Mouse (Mus musculus) heart, embryonic 14.5 days (tissue): Measurements from ENCODE around the gene Dhrs1. TPM values are rescaled to one million over a fixed set of nuclear protein-coding genes. Genes with fewer than 3 reads are reported as not detected.
A peak's percentile ranks its signal among the peaks of the same experiment; 100 is the strongest.

ENCODE experiments used
- ATAC-seq: fragments of 200-750 bp; cut with Nextera tagmentation; 2 replicates; pipeline ENCODE4 v1.8.0; 2017; ENCODE audit warnings: low read depth, moderate TSS enrichment; ENCODE audit not compliant: insufficient number of reproducible peaks, insufficient read depth, low FRiP score
- H3K27ac ChIP-seq, 2 experiments: fragments of 200-500 bp in 1 of 2; fragments of 300-500 bp in 1 of 2; sonication (generic) in 1 of 2; replicated peaks in 1 of 2; 2 replicates each; pipeline ENCODE4 v1.5.1; 2012 to 2014; ENCODE audit warnings: low read depth in 2 of 2, low read length in 2 of 2, control low read depth in 1 of 2, mild to moderate bottlenecking in 1 of 2, mixed read lengths in 1 of 2; ENCODE audit not compliant: control insufficient read depth in 1 of 2, insufficient read depth in 1 of 2
- H3K27me3 ChIP-seq: fragments of 300-500 bp; sonication (generic); 2 replicates; pipeline ENCODE4 v1.6.1; 2014; ENCODE audit warnings: mild to moderate bottlenecking, low read length, control low read depth; ENCODE audit not compliant: control insufficient read depth, insufficient read depth
- H3K36me3 ChIP-seq: fragments of 300-500 bp; sonication (generic); 2 replicates; pipeline ENCODE4 v1.6.1; 2014; ENCODE audit warnings: mild to moderate bottlenecking, control low read depth, low read length, mixed read lengths; ENCODE audit not compliant: control insufficient read depth, insufficient read depth
- H3K4me1 ChIP-seq, 2 experiments: fragments of 200-500 bp in 1 of 2; fragments of 300-500 bp in 1 of 2; sonication (generic) in 1 of 2; 2 replicates each; pipeline ENCODE4 v1.6.1; 2012 to 2014; ENCODE audit warnings: low read length in 2 of 2, control low read depth in 1 of 2, mixed read lengths in 1 of 2; ENCODE audit not compliant: control insufficient read depth in 2 of 2, insufficient read depth in 2 of 2
- H3K4me2 ChIP-seq: fragments of 300-500 bp; sonication (generic); 2 replicates; pipeline ENCODE4 v1.6.1; 2014; ENCODE audit warnings: mild to moderate bottlenecking, low read length
- H3K4me3 ChIP-seq, 2 experiments: fragments of 200-500 bp in 1 of 2; fragments of 300-500 bp in 1 of 2; sonication (generic) in 1 of 2; 2 replicates each; pipeline ENCODE4 v1.5.1; 2012 to 2014; ENCODE audit warnings: low read length in 2 of 2, mild to moderate bottlenecking in 2 of 2, control low read depth in 1 of 2, low read depth in 1 of 2, moderate library complexity in 1 of 2; ENCODE audit not compliant: control insufficient read depth in 1 of 2, insufficient read depth in 1 of 2
- H3K9ac ChIP-seq: fragments of 300-500 bp; sonication (generic); 2 replicates; pipeline ENCODE4 v1.6.1; 2014; ENCODE audit warnings: mild to moderate bottlenecking, low read length
- H3K9me3 ChIP-seq: fragments of 300-500 bp; sonication (generic); 2 replicates; pipeline ENCODE4 v1.6.1; 2016; ENCODE audit warnings: low read length, control low read depth; ENCODE audit not compliant: control insufficient read depth
- WGBS: fragments of 180-500 bp; shearing (Covaris S2); extraction: QIAGEN DNeasy Blood & Tissue Kit; methylation state at CpG from one replicate; pipeline ENCODE4 v1.1.7; 2014; 5-methylcytosine and 5-hydroxymethylcytosine counted together
- polyA plus RNA-seq: library from polyadenylated mRNA; unstranded; fragments of >200 nt; fragmentation: Nextera tagmentation; extraction: Ambion mirVana; gene quantifications from 2 replicates; pipeline ENCODE4 v1.2.1, GENCODE M21; 2014

Gene Dhrs1
- polyA plus RNA-seq, 1 experiment from 2014 or later = 70.6 TPM

GRCm38 (mm10) chr14:55727889-55728685, 17.4 kb downstream of the Dhrs1 start:
- Histone ChIP-seq H3K9me3 (no peaks in the 10 kb centered on the region), H3K27ac (no peak overlapping the region), H3K4me1 (no peaks in the 10 kb centered on the region), H3K9ac (no peak overlapping the region), H3K27me3 (peaks cover 4% of the 10 kb centered on the region; the same call in 1 of the 2 replicates), H3K36me3 (no peaks in the 10 kb centered on the region), H3K4me3 (no peak overlapping the region), H3K4me2 (no peak overlapping the region)
- 64% methylated on average over 8 of the region's 8 CpGs for WGBS
- no peak for ATAC-seq

DNA sequence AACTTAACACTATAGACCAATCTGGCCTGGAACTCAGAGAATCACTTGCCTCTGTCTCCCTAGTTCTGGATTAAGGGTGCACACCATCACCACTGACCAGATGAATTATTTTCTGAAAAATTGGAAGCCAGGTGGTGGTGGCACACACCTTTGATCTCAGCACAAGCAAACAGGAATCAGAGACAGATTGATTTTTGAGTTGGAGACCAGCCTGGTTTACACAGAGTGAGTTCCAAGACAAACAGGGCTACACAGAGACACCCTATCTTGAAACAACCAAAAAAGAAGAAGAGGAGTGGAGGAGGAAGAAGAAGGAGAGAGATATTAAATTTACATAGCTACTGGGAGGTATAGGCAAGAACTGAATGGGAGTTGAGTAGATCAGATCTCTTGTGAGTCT, 19.2 kb downstream of the Dhrs1 start:
- ATAC-seq = no peak
- Histone ChIP-seq H3K9ac (no peak overlapping the region), H3K27me3 (peaks cover 4% of the 10 kb centered on the region; the same call in 1 of the 2 replicates), H3K4me3 (no peak overlapping the region), H3K4me1 (no peaks in the 10 kb centered on the region), H3K36me3 (no peaks in the 10 kb centered on the region), H3K4me2 (no peak overlapping the region), H3K9me3 (no peaks in the 10 kb centered on the region), H3K27ac (no peak overlapping the region)

- Histone ChIP-seq H3K4me2 (no peak overlapping the region), H3K27ac (0 out of 4 replicates have a peak overlapping the region, but pooled peaks of 1 of the 2 experiments have one; percentile 11), H3K4me1 (no peaks in the 10 kb centered on the region), H3K4me3 (no peak overlapping the region), H3K27me3 (no peaks in the 10 kb centered on the region), H3K9ac (no peak overlapping the region), H3K9me3 (no peaks in the 10 kb centered on the region), H3K36me3 (peaks cover 7% of the 10 kb centered on the region; the same call in 1 of the 2 replicates)
- WGBS = 38% methylated on average over 8 of the region's 8 CpGs
- no peak for ATAC-seq
Measured at GRCm38 (mm10) chr14:55724411-55724871, 21.0 kb downstream of the Dhrs1 start.

- ATAC-seq = no peak
- Histone ChIP-seq H3K4me3 (no peak overlapping the region), H3K27me3 (no peaks in the 10 kb centered on the region), H3K36me3 (peaks cover 17% of the 10 kb centered on the region), H3K4me2 (no peak overlapping the region), H3K4me1 (no peaks in the 10 kb centered on the region), H3K27ac (no peak overlapping the region), H3K9ac (no peak overlapping the region), H3K9me3 (no peaks in the 10 kb centered on the region)
- 89% methylated on average over 7 of the region's 7 CpGs for WGBS
Measured at GRCm38 (mm10) chr14:55723433-55723832, 22.1 kb downstream of the Dhrs1 start.

- no peaks in the 10 kb centered on the region for H3K4me1 ChIP-seq
- peaks cover 25% of the 10 kb centered on the region for H3K36me3 ChIP-seq
- peak overlapping the region; percentile 81 to 89 for H3K4me3 ChIP-seq
- 50% methylated on average over 8 of the region's 8 CpGs for WGBS
- H3K27me3 ChIP-seq = no peaks in the 10 kb centered on the region
- peak overlapping the region in 1 of 2 experiments; percentile 75; a peak in 2 of 4 replicates for H3K27ac ChIP-seq
- H3K9ac ChIP-seq = peak overlapping the region; percentile 87; the same call in 1 of the 2 replicates
- H3K4me2 ChIP-seq = peak overlapping the region; percentile 76
- H3K9me3 ChIP-seq = no peaks in the 10 kb centered on the region
- ATAC-seq = no peak
Measured at GRCm38 (mm10) chr14:55722438-55722945, 23.0 kb downstream of the Dhrs1 start.

- H3K4me2 ChIP-seq = peak within 1 kb of the TSS; percentile 76
- ATAC-seq = peak; percentile 87
- peak within 1 kb of the TSS; percentile 87 for H3K9ac ChIP-seq
- H3K36me3 ChIP-seq = peaks cover 31% of the 10 kb centered on the region
- H3K27ac ChIP-seq = peak within 1 kb of the TSS in 1 of 2 experiments; percentile 75; a peak in 2 of 4 replicates
- H3K4me1 ChIP-seq = no peaks in the 10 kb centered on the region
- under 1% methylated on average over 50 of the region's 50 CpGs for whole genome bisulfite sequencing
- H3K27me3 ChIP-seq = no peaks in the 10 kb centered on the region
- H3K4me3 ChIP-seq = peak within 1 kb of the TSS; percentile 81 to 89
- no peaks in the 10 kb centered on the region for H3K9me3 ChIP-seq
Measured at GRCm38 (mm10) chr14:55721700-55722437, 23.6 kb downstream of the Dhrs1 start, which contains the start of gene Rabggta. Gene Rabggta (minus strand): TSS chr14:55722263.

DNA sequence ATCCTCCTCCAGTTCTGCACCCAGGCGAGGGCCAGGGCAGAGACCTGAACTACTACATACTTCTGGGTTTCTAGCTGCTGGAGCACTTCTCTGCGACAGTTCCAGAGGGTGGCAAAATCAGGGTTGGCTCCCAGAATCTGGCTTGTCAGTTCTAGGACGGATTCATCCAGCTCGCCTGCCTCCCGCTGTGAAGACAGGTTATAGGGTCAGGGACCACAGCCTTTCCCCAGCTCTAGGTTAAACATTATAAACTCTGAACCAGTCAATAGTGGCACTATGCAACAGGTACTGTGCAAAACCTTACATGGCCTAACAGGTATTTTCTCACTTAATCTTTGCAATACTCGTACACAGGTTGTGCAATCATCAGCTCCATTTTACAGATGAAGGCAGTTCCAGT, 24.4 kb downstream of the Dhrs1 start:
- H3K27ac ChIP-seq = no peak overlapping the region
- H3K4me1 ChIP-seq = no peaks in the 10 kb centered on the region

More for the DNA sequence above, 24.4 kb downstream of the Dhrs1 start:
- Histone ChIP-seq H3K36me3 (peaks cover 36% of the 10 kb centered on the region), H3K4me3 (peak overlapping the region in 1 of 2 experiments; percentile 89; a peak in 3 of 4 replicates), H3K4me2 (peak overlapping the region; percentile 76), H3K9ac (peak overlapping the region; percentile 87; the same call in 1 of the 2 replicates), H3K9me3 (no peaks in the 10 kb centered on the region), H3K27me3 (no peaks in the 10 kb centered on the region)
- ATAC-seq = no peak
- 86% methylated on average over 6 of the region's 6 CpGs for WGBS
